Mouse (Mus musculus): ENCODE results near the gene Gm21103. TPM values are rescaled to one million over a fixed set of nuclear protein-coding genes. Genes with fewer than 3 reads are reported as not detected.

The Gm21103 gene
- polyA plus RNA-seq (2014; fragmentation: Illumina TruSeq; extraction: RNeasy Lipid Tissue Mini Kit (QIAGEN cat#74804); ENCODE audit: low read depth, low replicate concordance) = not detected

GRCm38 (mm10) chr14:6304743-6305142 lies at the start of gene Gm21103:
Gene Gm21103 (minus strand): TSS chr14:6304843.

GRCm38 (mm10) chr14:6343578-6343977 lies 38.9 kb upstream of the Gm21103 start, which contains the start of gene Gm3618:
Gene Gm3618 (minus strand): TSS chr14:6343678.

GRCm38 (mm10) chr14:6286931-6287715 lies 17.5 kb downstream of the Gm21103 start, which contains the start of gene Gm3411:
Gene Gm3411 (minus strand): TSS chr14:6287250.

Other genes starting within 250 kb of the Gm21103 start
- gene Gm6337, start 246.6 kb downstream of the Gm21103 start, polyA plus RNA-seq (2014; fragmentation: Illumina TruSeq; extraction: RNeasy Lipid Tissue Mini Kit (QIAGEN cat#74804); ENCODE audit: low read depth, low replicate concordance) = not detected
- gene Gm8206, start 210.9 kb downstream of the Gm21103 start, polyA plus RNA-seq (2014; fragmentation: Illumina TruSeq; extraction: RNeasy Lipid Tissue Mini Kit (QIAGEN cat#74804); ENCODE audit: low read depth, low replicate concordance) = 0.53 TPM
- gene Gm3468, start 196.2 kb downstream of the Gm21103 start, polyA plus RNA-seq (2014; fragmentation: Illumina TruSeq; extraction: RNeasy Lipid Tissue Mini Kit (QIAGEN cat#74804); ENCODE audit: low read depth, low replicate concordance) = not detected
- gene Gm3476, start 179.0 kb downstream of the Gm21103 start, polyA plus RNA-seq (2014; fragmentation: Illumina TruSeq; extraction: RNeasy Lipid Tissue Mini Kit (QIAGEN cat#74804); ENCODE audit: low read depth, low replicate concordance) = not detected
- not detected for gene Gm21560, start 85.6 kb downstream of the Gm21103 start, polyA plus RNA-seq (2014; fragmentation: Illumina TruSeq; extraction: RNeasy Lipid Tissue Mini Kit (QIAGEN cat#74804); ENCODE audit: low read depth, low replicate concordance)
- gene Gm3411, start 17.6 kb downstream of the Gm21103 start, polyA plus RNA-seq (2014; fragmentation: Illumina TruSeq; extraction: RNeasy Lipid Tissue Mini Kit (QIAGEN cat#74804); ENCODE audit: low read depth, low replicate concordance) = 1.9 TPM
- not detected for gene Gm3618, start 38.8 kb upstream of the Gm21103 start, polyA plus RNA-seq (2014; fragmentation: Illumina TruSeq; extraction: RNeasy Lipid Tissue Mini Kit (QIAGEN cat#74804); ENCODE audit: low read depth, low replicate concordance)
- gene Gm16440, start 85.5 kb upstream of the Gm21103 start, polyA plus RNA-seq (2014; fragmentation: Illumina TruSeq; extraction: RNeasy Lipid Tissue Mini Kit (QIAGEN cat#74804); ENCODE audit: low read depth, low replicate concordance) = not detected
- not detected for gene Gm3591, start 107.6 kb upstream of the Gm21103 start, polyA plus RNA-seq (2014; fragmentation: Illumina TruSeq; extraction: RNeasy Lipid Tissue Mini Kit (QIAGEN cat#74804); ENCODE audit: low read depth, low replicate concordance)
- not detected for gene Gm3594, start 139.8 kb upstream of the Gm21103 start, polyA plus RNA-seq (2014; fragmentation: Illumina TruSeq; extraction: RNeasy Lipid Tissue Mini Kit (QIAGEN cat#74804); ENCODE audit: low read depth, low replicate concordance)
- gene Gm8356, start 232.4 kb upstream of the Gm21103 start, polyA plus RNA-seq (2014; fragmentation: Illumina TruSeq; extraction: RNeasy Lipid Tissue Mini Kit (QIAGEN cat#74804); ENCODE audit: low read depth, low replicate concordance) = not detected